Mouse (Mus musculus) left cerebral cortex, adult 11 months (tissue): ENCODE results near the gene Gm10277.

Experiments
- DNase-seq: peaks from one replicate; pipeline ENCODE4 v3.0.0; 2022; ENCODE audit warnings: low spot score

Gm10277 gene

DNA sequence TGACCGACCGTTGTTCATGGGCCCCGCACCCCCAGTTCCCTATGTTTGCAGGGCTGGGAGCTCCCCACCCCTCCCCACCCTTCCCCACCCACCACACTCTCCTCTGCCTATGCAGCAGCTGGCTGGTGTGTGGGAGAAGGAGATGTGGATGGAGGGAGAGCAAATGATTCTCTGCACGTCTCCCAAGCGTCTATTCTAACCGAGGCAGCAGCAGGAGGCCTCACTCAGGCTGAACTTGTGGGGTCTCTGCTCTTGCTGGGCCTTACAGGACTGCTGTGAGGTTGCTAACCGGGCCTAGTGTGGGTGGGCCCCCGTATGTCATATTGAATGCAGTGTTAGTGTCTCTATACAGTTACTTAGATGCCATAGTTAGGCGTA lies 12.9 kb upstream of the Gm10277 start:
- no peak for DNase-seq

DNA sequence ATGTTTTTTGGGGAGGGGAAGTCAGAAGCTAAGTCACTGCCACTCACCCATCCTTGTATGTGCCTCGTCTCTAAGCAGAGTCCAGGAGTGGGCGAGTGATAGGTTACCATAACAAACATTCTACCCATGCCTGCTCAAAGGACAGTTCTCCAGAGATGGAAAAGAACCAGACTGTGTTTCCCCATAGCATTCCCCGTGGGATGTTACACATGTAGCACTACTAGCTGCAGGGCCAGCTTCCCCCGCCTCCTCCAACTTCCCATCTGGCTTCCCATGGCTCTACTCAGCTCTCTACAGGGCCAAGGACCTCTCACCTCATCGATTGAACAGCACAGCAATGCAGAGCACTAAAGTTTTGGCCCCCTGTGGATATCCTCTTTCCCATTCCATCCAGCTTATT lies 7.7 kb upstream of the Gm10277 start:
- DNase-seq, result no peak

DNA sequence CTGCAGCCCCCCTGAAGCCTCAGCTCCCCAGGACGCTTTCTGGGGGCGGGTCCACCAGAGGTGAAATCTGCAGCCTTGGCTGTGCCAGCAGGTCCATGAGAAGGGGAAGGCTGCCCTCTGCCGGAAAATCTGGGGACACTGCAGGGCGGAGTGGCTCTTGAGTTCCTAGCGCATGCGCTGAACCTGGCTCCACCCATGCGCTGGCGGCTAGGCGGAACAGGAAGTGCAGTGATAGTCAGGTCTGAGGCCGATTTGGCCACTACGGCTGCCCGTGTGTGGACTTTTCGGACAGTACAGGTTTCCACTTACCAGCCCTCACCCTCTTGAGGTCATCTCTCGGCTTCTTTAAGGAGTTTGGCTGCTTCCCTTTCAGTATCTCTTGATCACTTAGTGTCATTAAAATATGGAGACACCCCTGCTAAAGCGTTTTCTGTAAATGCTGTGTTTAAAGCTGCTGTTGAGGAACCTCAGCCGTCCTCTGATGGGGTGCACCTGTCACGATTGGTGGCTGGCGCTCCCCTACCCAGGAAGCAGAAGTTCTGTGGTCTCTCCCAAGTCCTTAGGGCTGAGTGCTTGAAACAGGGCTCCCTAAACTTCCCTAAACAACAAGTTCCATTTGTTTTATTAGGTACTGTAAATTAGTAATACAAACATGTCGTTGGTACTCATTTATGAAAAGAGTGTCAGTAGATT lies 5.8 kb upstream of the Gm10277 start:
- peak; percentile 94 for DNase-seq

DNA sequence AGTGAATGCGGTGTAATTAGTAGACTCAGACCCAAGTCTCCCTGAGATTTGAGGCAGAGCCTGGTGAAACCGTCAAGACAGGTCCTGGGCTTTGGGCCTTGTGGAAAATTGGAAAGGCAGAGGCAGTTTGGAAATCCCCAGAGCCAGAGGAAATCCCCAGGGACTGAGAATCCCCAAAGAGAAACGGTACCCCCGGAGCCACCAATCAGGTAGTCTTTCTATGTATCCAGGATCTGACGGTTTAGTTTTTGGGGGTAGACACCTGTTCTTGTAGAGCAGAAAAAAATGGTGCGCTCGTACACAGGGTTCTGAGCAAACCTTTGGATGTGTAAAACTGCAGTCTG lies 5.0 kb upstream of the Gm10277 start:
- no peak for DNase-seq

DNA sequence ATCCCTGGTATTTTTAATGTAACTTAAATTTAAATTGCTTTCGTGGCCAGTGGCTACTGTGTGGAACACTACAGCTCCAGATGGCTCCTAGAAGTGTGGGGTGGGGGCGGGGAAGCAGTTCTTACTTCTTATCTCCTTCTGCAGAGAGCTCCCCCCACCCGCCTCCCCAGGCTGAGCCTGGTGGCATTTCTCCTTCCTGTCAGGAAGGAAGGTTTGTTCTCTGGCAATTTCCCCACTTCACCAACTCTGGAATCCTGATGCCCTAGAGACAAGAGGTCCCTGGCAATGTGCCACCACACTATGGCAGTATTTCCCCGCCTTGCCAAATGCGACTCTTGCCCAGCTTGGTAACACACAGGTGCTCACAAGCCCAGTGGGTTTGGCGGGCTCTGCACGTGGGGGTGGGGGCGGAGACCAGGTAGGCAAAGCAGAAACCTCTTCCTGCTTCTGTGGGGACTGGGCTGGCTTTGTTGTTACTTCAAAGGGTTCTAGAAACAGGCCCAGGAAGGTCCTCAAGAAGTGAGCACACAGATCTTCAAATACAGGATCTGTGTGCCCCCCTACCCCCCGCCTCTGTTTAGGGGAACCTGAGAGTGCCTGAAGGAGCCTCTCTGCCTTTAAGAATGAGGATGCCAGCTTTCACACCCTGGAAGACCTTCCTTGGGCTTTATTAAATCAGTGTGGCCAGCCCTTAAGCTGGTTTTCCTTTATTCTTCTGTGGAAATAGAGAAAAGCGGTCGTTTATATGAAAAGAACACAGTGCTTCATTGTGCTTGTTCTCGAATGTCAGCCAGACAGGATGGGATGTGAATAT lies 4.4 kb upstream of the Gm10277 start:
- no peak for DNase-seq

DNA sequence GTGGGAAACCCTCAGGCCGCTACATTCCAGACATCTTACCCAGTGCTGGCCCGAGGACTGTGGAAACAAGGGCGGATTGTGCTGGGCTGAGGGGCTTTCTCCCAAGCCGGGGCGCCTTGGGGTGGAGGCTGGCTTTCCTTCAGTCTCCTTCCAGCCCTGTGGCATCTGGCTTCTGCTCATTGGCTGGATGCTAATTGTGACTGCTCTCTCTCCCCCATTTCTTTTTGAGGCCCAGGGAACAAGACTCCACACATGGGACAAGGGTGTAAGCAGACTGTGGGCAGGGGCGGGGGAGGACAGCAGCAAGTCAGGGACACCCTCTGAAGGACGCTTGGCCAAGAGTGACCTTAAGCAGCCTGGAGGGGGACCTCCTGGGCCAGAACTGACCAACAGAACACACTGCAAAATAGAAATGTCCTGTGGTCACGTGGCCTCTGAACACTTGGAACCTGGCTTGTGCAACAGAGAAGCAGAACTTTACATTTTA lies 3.7 kb upstream of the Gm10277 start:
- no peak for DNase-seq

DNA sequence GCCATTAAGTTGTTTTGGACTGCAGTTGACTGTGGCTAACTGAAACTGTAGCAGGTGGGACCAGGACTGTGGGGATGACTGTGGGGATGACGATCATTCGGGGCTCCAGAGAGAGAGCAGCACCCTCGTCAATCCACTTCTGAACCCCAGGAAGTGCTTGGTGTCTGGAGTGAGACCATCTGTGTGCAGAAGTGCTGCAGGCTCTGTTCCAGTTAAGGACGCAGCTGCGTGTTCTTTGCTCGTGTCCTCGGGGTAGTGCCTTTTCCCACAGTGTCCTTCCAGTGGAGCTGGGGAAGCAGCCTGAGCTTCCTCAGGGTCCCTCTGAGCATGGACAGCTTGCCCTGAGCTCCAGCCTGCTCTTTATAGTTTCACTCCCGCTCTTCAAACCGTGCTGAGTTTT lies 2.7 kb upstream of the Gm10277 start:
- DNase-seq, result no peak

DNA sequence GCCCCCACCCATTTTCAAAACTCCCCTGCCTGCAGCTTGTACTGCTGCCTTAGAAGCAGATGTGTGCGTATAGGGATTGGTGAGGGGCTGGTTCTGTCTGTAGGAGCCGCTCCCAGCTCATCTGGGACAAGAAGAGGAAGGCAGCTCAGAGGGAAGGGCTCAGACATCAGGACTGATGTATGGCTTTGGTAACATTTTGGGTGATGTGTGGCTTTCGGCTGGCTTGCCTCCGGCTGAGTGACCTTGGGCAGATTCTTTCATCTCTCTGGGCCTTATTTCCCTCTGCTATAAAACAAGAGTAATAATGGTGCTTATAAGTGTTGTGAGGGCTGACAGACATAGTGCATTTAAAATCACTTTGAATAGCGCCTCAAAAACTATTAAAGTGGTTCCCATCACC lies 2.0 kb upstream of the Gm10277 start:
- no peak for DNase-seq

DNA sequence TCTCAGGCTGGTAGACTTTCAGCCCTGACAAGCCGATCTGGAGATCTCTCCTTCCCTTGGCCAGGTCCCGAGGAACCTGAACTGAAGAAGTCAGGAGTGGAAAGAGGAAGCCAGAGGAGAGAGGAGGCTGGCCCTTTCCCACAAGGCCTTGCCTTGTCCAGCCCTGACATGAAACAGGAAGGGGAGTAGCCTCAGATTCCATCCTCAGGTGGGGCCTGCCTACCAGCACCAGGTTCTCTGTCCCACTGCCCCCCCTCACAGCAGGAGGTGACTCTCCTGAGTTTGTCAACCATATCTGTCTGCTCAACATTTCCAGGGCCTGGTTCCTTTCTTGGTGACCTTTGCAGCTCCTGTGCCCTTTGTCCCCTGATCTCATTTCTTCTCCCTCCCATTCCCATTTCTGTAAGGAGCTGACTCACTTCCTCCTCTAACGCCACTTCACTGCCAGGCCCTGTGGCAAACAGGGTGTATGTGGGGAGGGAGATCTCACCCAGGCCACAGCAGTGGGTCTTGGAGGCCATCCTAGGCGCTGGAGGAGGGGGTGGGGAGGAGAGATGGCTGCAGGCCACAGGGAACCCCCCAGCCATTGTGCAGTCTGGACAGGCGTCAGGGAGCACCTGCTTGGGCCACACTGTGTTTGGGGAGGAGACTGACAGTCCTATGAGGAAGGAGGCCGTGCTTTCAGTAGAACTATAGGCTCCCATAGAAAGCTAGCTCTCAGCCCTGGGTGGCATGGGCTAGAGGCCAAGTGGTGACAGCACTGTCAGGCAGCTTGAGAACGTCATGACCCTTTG lies 1.6 kb downstream of the Gm10277 start:
- DNase-seq, result no peak

DNA sequence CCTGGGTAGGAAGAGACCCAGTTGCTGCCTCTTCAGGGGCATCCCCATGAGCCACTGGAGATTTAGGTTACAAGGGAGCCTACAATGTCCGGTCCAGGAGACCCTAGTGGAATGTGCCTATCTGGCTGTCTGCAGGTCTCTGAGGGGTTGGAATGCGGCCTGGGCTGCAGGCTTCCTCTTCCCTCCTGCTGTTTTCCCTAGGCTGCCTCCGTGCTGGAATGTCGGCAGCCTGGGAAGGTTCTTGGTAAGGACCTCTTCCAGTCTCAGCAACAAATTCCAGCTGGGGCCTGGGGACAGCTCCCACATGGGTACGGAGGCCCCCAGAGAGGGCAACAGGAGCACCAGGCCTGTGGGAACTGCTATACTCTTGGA lies 2.2 kb downstream of the Gm10277 start:
- DNase-seq, result no peak

DNA sequence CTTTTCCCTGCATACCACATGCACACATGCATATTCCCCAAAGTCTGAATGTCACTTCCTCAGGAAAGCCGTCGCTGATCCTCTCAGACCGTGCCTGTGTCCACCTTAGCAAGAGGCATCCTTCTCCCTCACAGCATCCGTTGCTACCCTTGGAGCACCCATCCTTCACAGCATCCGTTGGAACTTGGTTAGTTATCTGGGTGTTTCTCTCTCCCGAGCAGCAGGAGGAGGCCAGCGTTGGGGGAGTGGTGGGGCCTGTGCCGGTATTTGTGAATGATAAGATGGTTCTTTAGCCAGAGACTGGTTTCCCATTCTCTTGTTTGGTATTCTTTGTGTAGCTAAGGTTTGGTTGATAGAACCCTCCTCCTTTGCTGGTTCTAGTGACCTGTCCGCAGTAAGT lies 2.7 kb downstream of the Gm10277 start:
- no peak for DNase-seq

DNA sequence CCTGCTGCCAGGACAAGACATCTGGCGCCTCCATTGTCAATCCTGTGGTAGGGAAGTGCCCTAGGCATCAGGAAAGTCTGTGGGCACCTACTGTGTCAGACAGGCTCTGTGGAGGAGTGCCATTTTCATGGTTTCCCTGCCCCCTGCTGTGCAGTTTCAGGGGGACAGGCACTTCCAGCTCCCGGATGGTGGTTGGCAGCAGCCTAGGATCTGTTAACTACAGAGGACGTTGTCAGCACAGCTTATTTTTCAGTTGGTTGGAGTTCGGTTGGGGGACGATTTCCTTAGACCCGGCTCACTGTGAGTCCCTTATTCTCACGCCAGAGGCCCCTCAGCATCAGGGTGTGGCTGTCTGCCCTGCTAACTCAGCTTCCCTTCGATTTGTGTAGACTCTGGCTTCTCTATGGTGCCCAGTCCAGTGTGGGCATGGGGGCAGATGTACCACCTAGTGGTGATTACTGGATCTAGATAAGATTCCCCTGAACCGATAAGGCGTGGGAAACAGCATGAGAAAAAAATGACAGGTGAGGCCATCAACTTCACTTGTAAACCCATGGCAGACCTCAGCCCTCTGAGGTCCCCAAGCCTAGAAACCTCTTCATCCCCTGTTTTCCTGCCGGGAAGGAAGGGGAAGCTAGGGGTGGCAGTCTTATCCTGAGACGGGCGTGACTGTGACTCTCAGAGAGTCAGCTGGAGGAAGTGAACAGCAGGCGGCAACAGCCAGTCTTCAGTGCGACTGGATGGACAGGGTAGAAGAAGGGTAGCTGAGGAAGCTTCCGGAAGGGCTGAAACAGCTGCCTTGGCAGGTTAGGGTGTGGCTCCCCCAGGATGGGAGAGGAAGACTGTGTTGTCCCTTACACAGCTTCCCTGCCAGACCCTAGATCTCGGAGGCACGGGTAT lies 3.5 kb downstream of the Gm10277 start:
- no peak for DNase-seq

DNA sequence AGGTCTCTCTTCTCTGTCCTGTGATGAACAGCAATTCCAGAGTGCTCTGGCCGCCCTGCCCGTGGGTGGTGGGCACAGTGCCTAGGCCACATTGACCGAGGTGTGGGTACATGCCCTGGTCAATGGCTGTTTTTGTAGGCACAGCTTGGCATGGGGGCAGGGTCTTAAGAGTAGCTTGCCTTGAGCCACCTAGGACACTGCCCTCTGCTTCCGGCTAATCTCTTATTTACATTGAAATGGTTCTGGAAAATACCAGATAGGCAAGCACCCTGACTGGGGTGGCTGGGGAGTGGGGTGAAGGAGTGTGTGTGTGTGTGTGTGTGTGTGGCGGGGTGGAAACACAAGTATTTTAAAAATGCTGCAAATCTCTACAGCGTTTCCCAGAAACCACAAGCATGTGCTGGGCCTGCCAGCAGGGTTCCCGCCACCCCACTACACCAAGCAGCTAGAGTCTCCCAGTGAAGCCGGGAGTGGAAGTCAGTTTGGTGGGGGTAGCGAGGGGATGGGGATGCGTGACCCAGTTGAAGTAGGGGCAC lies 4.3 kb downstream of the Gm10277 start:
- DNase-seq, result no peak

DNA sequence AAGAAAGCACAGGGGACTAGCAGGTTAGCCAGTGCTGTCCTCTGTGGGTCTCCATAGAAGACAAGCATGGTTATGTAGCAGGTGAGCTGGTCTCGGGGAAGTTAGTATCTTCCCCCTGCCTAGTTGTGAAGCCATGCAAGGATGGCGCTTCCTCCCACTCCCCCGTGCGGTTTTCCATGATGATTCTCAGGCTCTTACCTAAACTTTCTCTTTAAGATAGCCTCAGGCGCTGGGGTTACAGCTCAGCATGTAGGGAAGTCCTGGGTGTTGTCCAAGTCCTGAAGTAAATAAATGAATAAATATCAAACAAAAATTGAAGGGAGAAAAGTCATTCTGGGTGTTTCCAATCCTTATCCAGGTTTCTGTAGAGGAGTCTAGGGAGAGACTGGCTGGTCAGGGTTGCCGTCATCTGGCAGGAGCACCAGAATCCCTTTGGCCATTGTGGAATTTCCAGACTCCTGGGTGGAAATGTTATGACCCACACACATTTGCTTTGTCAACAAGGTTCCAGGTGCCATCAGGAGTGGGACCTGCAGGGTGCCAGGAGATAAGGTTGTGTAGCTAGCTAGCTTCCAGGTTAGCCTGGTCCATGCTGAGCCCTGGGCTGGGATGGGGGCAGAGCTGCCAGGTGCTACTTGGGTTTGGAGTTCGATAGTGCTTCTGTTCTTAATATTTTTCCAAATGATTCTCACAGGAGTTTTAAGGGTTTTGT lies 5.3 kb downstream of the Gm10277 start:
- no peak for DNase-seq

DNA sequence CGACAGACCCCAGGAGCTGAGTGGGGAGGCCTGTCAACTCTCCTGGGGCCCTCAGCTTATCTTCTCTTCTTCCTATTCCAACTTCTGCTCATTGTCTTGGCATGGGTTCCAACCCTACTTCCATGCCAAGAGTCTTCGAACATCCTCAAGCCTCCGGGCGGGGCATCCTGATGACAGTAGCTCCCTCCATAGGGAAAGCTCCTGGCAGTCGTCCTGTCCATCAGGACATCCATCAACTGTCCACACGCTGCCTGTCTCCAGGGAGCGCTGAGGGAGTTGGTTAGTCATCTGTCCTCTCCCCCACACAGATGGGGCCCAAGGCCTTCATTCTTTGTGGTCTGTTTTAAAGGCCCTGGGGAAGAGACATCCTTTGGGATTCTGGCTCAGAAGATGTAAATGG lies 6.5 kb downstream of the Gm10277 start:
- no peak for DNase-seq

DNA sequence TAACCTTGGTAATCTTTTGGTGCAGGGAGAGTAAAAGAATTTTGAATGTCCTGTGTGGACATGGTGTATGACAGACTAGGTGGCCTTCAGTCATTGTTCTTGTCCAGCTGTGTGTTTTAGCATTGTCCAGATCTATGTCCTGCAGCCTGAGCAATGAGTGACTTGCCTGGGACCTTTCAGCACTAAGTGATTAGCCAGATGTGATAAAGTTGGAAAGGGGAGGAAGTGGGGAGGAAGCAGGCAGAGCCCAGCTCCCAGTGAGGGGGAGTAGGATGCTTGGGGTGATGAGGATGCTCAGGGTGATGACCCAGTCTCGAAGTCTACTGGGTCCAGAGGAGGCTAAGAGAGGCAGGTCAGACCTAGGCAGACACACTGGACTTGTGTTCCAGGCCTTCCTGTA lies 8.3 kb downstream of the Gm10277 start:
- DNase-seq, result no peak

DNA sequence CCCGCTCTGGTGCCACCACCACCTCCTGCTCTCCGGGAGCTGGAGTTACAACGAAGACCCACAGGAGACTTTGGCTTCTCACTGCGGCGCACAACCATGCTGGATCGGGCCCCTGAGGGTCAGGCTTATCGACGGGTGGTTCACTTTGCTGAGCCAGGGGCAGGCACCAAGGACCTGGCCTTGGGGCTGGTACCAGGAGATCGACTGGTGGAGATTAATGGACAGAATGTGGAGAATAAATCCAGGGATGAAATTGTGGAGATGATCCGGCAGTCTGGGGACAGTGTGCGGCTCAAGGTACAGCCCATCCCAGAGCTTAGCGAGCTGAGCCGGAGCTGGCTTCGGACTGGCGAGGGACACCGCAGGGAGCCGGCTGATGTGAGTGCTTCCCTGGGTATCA lies 9.6 kb downstream of the Gm10277 start:
- no peak for DNase-seq

DNA sequence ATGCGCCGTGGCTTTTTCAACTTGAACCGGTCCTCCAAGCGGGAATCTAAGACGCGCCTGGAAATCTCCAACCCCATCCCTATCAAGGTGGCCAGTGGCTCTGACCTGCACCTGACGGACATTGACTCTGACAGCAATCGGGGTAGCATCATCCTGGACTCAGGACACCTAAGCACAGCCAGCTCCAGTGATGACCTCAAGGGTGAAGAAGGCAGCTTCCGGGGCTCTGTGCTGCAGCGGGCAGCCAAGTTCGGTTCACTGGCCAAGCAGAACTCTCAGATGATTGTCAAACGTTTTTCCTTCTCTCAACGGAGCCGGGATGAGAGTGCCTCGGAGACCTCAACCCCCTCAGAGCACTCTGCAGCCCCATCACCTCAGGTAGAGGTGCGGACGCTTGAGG lies 10.1 kb downstream of the Gm10277 start:
- DNase-seq, result no peak

DNA sequence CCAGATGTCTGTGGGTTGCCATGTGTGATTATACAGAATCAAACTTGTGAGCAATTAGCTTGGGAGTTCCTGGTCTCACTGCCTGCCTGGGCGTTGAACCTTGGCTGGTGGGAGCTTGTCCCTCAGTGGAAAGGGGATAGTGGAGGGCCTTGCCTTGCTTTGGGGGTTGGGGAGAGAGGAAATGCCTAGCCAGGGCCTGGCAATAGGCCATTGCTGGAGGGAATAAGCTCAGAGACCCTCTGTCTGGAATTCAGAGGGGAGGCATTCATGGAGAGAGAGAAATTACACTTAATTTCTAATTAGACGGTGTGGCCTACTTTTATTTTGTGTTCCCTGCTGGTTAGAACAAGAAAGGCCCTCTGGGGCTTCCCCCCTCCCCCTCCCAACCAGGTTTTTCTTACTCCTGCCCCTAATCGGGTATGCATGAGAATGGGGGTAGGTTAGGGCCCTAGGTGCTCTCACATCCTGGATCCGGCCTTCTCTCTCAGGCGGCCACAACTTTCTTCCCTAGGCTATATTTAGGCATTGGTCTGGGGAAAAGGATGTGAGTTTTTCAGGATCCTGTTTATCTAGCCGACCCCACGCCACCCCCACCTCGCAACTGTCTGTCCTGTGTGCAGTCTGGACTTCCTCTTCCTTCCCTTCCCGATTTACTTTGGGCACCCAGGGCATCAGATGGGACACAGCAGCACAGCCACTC lies 11.7 kb downstream of the Gm10277 start:
- DNase-seq, result no peak
